Mouse (Mus musculus) activated CD4-positive, CD25-positive, alpha-beta regulatory T cell, adult 4 months (primary cell): Measurements from ENCODE around the gene Slc6a16. TPM values are rescaled to one million over a fixed set of nuclear protein-coding genes. Genes with fewer than 3 reads are reported as not detected.

Experiments used
- ATAC-seq: one replicate; pipeline ENCODE4 v1.8.0; 2017
- polyA plus RNA-seq, 2 experiments: library from polyadenylated mRNA; unstranded; fragments of 100-300 nt; shearing (Covaris generic); gene quantifications; one replicate each; pipeline ENCODE4 v1.2.1; 2017

Gene Slc6a16
- polyA plus RNA-seq: not detected

DNA sequence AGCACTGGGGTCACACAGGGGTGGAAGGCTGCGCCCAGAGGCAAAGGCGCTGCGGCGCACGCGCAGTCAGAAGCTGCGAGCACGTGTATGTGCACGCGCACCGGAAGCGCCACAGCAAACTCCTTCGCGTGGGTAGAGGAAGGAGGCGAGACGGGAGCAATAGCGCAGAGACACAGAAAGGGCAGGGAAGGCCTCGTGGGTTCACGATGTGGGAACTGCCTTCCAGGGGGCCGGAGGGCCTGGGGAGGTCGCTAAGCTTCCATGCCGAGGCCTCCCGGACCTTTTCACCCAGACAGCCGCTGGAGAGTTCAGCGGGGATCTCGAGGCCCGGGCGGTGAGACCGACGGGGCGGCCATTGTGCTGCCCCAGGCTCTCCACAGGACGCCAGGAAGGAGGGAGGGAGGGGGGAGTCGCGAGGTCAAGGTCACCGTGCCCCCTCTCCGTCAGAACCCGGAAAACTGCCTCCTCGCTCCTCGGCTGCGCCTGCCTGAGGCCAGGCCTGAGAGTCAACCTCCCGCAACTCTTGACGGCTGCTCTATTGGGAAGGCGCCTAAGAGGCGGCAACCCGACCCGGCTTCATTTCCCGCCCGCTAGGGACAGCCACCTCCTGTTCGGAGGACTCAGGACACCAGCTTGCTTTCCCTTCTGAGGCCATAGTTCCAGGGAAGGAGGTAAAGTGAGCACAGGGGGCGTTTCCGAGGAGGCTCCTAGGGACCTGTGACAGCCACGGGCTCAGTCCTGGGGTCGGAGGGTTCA, at the start of gene Slc6a16:
Gene Slc6a16 (plus strand): TSS at position 453 of the 756 bp plus-strand sequence.
- ATAC-seq: no peak

DNA sequence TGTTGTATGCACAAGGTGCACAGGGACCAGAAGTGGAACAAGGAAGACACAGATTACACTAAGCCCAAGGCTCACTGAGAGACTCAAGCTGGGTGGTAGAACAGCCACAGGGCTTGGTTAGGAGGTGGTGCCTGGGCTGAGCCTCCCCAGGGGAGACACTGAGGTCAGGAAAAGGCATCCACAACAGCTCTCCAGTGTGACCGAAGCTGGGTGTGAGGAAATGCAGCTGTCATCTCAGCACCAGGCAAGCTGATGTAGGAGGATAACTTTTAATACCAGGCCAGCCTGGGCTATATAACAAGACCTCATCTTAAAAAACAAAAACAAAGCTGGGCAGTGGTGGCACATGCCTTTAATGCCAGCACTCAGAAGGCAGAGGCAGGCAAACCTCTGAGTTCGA, 49.7 kb upstream of the Slc6a16 start:
- ATAC-seq: no peak

DNA sequence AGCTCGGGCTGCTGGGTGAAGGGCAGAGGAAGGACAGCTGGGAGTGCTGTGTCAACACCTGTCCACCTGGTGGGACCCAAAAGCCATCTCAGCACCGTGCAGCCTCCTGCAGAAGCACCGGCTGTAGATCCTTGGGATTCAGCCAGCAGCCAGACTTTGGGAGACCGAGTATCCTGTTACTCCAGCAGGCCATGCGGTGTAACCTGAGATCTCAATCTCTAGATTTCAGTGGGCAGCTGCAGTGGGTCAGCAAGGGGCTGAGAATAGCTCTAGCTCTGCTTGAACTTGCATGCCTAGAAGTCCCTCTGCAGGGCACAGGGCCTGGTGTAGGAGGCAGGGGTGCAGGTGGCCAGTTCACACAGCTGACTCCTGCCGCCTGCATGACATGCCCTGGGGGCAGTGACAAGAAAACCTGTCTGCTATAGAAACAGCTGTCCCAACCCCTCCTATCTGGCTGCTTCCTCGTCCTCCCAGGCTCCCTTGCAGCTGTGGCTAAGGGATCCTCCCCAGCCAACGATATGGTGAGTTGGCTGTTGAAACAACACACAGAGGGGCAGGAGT, 49.0 kb upstream of the Slc6a16 start:
- no peak for ATAC-seq

DNA sequence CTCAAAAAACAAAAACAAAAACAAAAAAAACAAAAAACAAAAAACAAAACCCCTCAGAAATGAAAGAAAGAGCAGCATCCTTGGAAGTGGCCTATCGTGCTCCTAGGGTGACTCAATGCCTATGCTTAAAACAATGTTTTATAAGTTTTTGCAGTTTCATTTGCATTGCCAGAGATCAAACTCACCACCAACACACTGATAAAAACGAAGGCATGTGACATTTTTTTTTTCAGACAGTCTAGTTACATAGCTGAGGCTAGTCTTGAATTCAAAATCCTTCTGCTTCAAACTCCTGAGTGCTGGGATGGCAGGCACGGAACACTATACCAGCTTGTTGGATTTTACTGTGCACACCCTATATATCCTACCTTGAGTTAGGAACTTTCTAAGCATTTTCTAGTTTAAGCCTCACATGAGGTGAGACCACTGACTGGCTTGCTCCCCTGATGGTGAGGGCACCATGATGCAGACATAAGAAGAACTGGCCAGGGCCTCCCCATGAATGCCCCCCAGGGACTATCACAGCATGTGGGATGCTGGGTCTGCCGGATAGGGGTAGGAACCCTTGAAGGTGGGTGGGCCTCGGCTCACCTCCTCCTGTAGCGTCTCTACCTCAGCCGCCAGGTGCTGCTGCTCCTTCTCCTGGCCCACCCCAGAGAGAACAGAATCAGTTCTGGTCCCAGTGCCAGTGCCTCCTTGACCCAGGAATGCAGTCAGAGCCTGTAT, 48.1 kb upstream of the Slc6a16 start:
- ATAC-seq: no peak

DNA sequence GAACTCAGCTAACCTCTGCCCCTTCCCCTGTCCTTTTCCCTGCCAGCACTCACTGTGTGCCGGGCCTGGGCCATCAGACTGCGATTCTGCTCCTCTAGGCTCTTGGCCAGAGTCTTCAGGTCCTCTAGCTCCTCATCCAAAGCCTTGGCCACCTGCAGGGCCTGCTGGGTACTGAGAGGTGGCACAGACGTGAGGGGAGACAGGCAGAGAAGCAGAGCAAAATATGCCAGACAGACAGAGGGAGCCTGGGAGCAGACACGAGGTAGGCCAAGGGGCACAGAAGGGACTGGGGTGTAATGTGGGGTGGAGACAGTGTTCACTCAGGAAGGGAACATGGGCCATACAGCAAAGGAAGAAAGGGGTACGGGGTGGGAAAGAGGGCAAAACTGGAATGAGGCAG, 47.5 kb upstream of the Slc6a16 start:
- no peak for ATAC-seq

DNA sequence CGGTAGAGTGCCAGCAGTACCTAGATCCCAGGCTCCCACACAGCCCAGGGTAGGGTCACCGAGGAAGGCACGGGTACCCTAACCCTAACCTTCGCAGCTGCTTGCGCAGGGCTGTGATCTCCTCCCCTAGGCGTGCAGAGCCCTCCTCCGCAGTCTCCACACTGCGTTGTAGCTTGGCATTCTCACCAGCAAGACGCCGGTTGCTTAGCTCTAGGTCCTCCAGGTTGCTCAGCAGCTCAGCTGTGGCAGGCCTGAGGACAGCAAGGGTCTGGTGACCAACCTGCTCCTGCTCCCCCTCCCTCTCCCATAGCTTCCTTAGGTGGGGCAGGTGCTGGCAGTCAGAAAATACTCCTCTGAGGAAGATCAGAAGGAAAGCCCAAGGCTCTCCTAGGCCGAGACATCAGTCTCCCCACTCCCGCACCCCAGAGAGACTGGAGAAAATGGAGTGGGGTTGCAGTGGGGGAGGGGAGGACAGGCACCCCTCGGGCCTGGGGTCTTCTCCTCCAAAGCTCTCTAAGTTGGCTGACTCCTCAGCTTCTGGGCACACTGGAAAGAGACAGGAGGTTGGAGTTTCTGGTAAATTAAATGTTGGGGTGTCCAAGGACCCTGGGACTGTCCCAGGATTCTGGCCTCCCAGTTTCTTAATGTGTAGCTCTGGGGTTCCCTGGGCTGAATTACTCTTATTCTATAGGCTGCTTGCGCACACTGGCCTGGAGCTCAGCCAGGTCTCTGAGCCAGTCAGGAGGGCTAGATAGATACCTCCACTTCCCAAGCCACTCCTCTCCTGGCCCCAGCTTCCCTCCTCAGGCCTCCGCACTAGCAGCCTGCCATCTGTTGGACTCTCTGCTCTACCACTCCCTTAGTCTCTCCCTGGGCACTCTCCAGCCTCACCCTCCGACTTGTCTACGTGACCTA, 46.8 kb upstream of the Slc6a16 start:
- no peak for ATAC-seq

DNA sequence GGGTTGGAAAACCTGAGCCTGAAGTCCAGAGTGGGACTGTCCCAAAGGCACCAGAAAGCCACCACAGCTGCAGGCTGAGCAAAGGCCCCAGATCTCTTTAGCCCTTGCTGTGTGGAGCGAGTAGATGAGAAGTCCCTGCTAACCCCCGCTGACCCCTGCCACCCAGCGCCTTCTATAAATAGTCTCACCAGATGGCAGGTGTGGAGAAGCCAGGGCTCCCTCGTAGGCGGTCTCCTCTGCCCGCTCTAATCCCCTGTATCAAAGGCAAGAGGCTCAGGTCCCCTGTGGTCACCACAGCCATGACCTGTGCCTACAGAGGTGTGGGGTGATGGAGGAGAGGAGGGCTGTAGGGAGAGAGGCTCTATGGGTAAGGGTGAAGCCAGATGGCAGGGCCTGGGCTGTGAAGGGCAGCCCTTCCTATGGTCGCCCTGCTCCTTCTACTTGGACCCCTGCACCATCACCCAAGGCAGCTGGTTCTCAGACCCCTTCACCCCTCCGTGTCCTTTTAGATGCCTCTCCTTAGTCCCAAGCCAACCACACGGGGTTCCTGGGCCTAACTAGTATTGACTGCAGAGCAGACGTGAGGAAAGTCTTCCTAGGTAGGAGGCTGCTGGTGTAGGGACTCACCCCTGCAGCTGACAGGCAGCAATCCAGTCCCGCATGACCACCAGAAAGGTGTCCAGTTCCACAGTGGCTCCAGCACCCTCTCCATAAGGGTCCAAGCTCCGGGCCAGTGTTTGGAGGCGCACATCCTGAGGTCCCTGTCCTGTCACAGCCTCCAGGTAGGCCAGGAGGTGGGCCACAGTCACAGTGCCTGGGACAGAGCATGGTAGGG, 45.3 kb upstream of the Slc6a16 start:
- ATAC-seq: no peak

DNA sequence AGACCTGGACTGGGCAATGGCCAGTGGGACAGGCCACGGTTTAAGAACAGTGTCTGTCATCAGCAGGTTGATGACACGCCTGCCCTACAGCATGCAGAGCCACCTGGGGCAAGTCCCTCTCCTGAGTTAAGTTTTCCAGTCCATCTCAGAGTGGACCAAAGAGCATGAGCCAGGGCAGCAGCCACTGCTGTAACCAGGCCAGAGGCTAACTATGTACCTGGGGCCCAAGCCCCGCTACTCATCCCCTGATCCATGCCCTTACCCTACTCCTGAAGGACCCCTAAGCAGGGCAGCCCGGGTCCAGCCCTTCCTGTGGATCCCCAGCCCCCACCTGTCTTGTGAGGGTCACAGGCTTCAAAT, 44.7 kb upstream of the Slc6a16 start:
- no peak for ATAC-seq

DNA sequence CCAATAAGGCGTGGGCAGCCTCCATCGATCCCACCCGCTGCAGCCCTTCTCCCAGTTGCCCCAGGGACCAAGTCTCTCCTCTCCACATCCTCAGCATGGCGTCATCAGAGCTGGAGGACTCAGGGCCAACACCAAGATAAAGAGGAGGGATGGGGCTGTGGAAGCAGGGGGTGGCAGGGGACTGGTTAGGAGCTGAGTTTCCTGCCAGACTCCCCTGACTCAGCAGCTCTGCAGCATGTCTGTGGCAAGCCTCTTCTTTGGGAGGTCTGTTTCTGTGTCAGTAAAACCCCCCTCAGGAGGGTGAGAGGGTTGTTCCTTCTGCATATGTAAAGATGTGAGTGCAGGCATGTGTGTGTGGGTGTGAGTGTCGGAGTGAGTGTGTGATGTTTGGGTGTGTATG, 43.9 kb upstream of the Slc6a16 start:
- ATAC-seq: no peak

DNA sequence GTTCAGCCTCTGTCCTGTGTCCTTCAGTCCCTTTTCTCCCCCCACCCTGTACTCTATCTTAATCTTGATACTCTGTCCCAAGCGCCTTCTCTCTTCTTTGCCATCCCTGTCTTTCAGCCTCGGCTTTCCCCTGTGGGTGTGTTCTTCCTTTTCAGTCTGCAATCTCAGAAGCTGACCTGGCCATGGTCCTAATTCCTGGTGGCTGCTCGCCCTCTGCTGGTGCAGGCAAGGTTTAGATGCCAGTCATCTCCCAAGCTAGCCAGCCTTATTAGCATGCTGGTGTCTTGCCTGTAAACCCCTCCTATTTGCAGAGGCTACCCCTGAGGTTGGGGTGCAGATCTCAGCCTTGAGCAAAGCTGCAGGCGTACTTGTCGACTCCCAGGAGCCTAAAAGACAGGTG, 42.5 kb upstream of the Slc6a16 start:
- ATAC-seq: no peak

DNA sequence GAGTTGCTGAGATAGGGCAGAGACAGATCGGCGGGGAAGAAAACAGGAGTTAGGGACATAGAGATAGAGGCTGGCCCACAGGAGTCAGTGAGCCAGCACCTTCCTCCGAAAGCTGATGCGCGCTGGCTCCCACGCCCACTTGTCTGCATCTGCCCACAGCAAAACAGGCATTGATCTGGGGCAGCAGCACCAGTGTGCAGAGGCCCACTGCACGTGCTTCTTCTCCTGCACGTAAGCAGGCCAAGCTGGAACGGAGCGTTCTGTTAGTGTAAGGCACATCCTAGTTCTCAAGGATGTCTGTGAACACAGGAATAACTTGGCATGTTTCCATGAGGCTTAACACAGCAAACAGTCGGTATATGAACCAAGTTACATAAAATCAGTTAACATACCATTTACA, 41.9 kb upstream of the Slc6a16 start:
- no peak for ATAC-seq

DNA sequence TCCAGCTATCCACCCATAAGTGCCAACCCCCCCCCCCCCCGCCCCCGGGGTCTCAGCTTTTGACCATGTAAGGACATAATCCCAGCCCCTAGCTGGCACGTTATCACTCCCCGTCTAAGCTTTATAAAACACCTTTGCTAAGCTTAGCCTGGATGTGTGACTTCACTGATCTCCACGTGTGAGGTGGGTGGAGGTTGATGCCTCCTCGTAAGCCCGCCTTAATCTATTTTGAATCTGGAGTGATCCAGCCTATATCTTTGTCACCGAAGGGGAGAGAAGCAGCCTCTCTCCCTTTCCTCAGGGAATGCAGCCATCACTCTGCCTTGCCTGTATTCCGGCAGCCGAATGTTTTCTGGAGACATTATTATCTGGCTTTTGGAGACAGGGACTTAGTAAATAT, 38.2 kb upstream of the Slc6a16 start:
- ATAC-seq: no peak

DNA sequence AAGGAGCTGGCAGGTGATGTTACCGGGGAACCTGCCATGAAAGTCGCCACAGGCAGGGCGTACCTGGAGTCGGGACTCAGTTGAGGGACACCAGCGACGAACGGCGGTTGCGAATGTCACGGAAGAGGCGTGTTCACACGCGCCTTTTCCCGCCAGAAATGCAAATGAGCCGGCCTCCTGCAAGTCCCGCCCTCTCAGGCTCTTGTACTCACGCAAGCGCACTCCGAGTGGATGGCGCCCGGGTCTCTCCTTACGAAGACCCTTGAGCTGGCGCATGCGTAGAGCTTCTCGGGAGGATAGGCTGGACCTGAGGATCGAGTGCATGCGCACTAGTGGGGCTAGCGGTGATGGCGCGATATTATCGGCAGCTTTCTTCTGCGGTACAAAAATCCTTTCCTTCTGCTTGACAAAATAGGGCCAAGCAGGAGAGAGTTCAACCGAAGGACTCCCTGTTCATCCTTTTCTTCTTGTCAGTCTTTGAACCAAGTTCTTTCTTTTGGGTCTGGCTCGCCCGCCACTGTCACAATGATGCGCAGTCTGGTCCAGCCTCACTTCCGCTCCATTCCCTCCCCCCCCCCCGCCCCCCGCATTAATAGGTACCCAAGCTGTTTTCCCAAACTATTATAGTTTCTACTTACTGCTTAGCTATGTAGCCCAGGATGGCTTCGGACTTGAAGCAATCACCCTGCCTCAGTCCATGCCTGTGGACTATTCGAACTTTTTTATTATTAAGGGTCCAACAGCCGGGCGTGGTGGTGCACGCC, 36.3 kb upstream of the Slc6a16 start, which contains the start of gene Ccdc155:
Gene Ccdc155 (minus strand): TSS at position 513 of the 764 bp plus-strand sequence.
- peak; percentile 92 for ATAC-seq

DNA sequence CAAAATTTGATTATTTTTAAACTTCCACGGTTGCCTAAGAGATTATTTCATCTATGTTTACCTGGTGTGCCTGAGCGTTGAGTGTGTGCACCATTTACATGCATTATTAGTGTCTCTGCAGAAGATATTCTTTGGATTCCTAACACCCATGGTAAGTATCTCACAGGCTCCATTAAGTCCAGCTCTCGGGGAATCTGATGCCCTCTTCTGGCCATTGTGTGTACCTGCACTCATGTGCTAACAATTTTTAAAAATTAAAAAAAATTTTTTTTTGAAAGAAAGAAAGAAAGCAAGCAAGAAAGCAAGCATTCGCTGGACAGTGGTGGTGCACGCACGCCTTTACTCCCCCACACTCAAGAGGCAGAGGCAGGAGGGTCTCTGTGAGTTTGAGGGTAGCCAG, 32.6 kb upstream of the Slc6a16 start:
- no peak for ATAC-seq

DNA sequence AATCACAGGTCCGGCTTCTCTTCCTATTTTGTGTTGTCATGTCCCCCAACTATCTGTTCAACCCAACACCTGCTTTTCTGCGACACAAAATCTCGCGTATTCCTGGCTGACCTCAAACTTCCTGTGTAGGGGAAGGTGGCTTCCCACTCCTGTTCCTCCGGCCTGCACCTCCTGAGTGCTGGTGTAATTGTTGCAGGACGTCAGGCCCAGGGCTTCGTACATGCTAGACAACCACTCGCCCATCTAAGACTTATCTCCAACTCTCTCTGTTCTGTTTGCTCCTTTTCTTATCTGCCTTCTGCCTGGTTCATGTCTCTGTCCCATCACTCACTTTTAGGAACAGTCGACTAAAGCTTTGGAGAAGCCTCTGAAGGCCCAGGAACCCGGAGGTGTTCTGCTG, 29.8 kb upstream of the Slc6a16 start:
- ATAC-seq: no peak

DNA sequence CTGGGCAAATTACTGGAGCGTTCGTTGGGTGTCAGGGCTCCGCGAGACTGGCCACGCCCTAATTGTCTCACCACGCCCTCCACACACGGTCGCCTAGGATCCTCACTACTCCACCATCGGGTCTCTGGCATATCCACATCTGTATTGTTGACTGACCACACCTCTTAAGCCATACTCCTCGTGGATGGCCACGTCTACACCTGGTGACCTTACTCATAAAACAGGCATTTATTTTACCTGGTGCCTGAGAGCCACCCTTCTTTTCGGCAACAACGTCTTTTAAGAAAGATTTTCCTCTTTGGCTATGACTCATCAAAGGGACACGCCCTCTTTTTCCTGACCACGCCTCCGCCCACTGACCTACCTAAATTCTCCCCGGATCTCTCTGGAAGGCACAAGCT, 29.0 kb upstream of the Slc6a16 start, which contains the start of gene Dkkl1:
Gene Dkkl1 (minus strand): TSS at position 297 of the 401 bp plus-strand sequence.
- peak; percentile 43 for ATAC-seq

DNA sequence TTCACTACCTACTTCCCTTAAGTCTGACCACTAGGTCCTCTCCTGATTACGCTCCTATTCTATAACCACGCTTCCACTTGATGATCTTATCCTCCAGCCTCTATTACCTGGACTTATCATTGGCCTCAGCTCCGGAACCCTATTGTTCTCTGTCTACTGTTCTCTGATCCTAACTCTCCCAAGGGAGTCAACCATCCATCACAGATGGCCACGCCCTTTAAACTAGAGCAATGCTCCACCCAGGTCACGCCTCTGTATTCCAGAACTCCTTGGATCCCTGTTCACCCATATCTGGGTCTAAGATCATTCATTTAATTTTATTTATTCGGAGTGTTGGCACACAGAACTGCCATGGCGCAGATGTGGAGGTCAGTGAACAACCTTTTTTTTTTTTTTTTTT, 28.5 kb upstream of the Slc6a16 start:
- no peak for ATAC-seq

DNA sequence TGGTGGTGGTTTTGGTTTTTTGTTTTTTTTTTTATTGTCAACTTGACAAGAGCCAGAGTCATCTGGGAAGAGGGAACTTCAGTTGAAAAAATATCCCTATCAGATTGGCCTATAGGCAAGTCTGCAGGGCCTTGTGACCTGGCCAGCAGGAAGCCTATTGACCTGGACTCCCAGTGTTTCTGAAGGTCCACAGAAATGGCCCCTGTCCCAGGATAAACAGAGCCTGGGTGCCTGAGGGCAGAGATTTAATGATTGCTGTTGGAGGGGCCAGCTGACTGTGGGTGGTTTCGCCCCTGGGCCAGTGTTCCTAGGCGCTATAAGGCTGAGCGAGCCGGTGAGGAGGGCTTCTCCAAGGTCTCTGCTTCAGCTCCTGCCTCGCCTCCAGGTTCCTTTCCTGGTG, 27.2 kb upstream of the Slc6a16 start:
- ATAC-seq: no peak

DNA sequence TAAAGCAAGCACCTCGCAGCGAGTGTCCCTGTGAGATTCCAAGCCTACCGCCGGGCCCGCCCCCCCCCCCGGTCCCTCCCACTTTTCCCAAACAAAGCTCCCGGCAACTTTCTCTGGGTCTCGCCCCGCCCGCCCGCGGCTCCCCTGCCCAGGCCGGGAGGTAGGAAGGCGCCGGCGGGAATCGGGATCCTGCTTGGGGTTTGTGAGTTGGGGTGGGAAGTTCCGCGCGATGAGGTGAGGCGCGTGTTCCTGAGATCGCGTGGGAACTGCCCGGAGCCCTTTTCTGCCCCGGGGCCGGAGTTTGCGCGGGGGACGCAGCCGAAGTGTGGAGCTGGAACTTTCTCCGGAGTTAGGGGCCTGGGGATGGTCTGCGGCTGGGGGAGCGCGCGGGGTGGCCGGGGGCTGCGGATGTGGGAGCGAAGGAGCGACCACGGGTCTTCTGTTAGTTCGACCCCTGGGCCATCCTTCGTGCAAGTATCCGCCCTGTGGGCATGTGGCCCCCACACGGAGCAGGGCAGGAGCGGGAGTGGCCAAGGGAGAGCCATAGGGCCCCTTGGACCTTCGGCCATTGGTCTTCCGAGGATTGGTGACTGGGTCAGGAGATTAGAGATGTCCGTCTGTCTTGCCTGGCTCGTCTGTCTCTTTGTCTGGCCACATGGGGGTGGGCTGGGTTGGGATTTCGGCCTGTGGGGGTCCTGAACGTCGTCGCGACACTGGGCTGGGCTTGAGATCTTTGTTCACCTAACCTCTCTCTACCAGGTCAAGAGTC, 25.0 kb upstream of the Slc6a16 start, which contains the start of gene Tead2:
Gene Tead2 (plus strand): TSS at position 81 of the 769 bp plus-strand sequence.
- ATAC-seq: no peak
